Mouse (Mus musculus): ENCODE measurements at regions not wholly inside any gene's neighbourhood (a gene's known extent, or its start where the extent isn't known, plus 50 kb on each side); places are given as distances from the start of the nearest gene placed in this dataset.
"Not testable (repeated sequence)": the region's sequence is repeated elsewhere in the genome, so short reads cannot be mapped to it uniquely, and the experiment has no call there.

GRCm38 (mm10) chr16:55757422-55757815, 81.3 kb downstream of the Nfkbiz start:
- TF ChIP-seq POLR2A (IDR thresholded peaks at IDR 0.05; ENCODE audit: low read depth, low read length); CTCF (IDR thresholded peaks at IDR 0.05; ENCODE audit: borderline replicate concordance, insufficient read depth, low read length): not testable (repeated sequence)
